Mouse (Mus musculus) urinary bladder, postnatal 4 days (tissue): ENCODE measurements around the gene Tenm2.

Experiments used
- DNase-seq, 2 experiments: peaks; one replicate each; pipeline ENCODE4 v3.0.0; 2021 to 2022; ENCODE audit warnings: low spot score in 2 of 2

Gene Tenm2

GRCm38 (mm10) chr11:36277903-36278215, 957.9 kb downstream of the Tenm2 start:
- no peak for DNase-seq

GRCm38 (mm10) chr11:36277192-36277902, 958.4 kb downstream of the Tenm2 start:
- DNase-seq: no peak

- no peak for DNase-seq
Measured at GRCm38 (mm10) chr11:36276015-36276414, 959.7 kb downstream of the Tenm2 start.

- no peak for DNase-seq
Measured at GRCm38 (mm10) chr11:36272149-36272548, 963.6 kb downstream of the Tenm2 start.

GRCm38 (mm10) chr11:36269945-36270344, 965.8 kb downstream of the Tenm2 start:
- DNase-seq: no peak

- no peak for DNase-seq
Measured at GRCm38 (mm10) chr11:36264776-36265466, 970.8 kb downstream of the Tenm2 start.

GRCm38 (mm10) chr11:36263840-36264239, 971.9 kb downstream of the Tenm2 start:
- no peak for DNase-seq

- DNase-seq: no peak
Measured at GRCm38 (mm10) chr11:36257187-36257586, 978.6 kb downstream of the Tenm2 start.

- DNase-seq: no peak
Measured at GRCm38 (mm10) chr11:36256747-36257146, 979.0 kb downstream of the Tenm2 start.

GRCm38 (mm10) chr11:36254019-36254418, 981.7 kb downstream of the Tenm2 start:
- no peak for DNase-seq

GRCm38 (mm10) chr11:36250111-36250510, 985.7 kb downstream of the Tenm2 start:
- DNase-seq: no peak

- no peak for DNase-seq
Measured at GRCm38 (mm10) chr11:36246152-36246551, 989.6 kb downstream of the Tenm2 start.

- no peak for DNase-seq
Measured at GRCm38 (mm10) chr11:36244491-36244882, 991.3 kb downstream of the Tenm2 start.

GRCm38 (mm10) chr11:36243747-36244490, 991.8 kb downstream of the Tenm2 start:
- DNase-seq: peak in 1 of 2 experiments; percentile 49

GRCm38 (mm10) chr11:36238890-36239289, 996.9 kb downstream of the Tenm2 start:
- no peak for DNase-seq

GRCm38 (mm10) chr11:36228654-36229053, 1007.1 kb downstream of the Tenm2 start:
- DNase-seq: no peak

- no peak for DNase-seq
Measured at GRCm38 (mm10) chr11:36228196-36228595, 1007.6 kb downstream of the Tenm2 start.

- no peak for DNase-seq
Measured at GRCm38 (mm10) chr11:36226061-36226460, 1009.7 kb downstream of the Tenm2 start.

GRCm38 (mm10) chr11:36223716-36224439, 1011.9 kb downstream of the Tenm2 start:
- DNase-seq: no peak

- no peak for DNase-seq
Measured at GRCm38 (mm10) chr11:36222071-36222470, 1013.7 kb downstream of the Tenm2 start.

GRCm38 (mm10) chr11:36221271-36221975, 1014.3 kb downstream of the Tenm2 start:
- peak; percentile 56 to 79 for DNase-seq
